Mouse (Mus musculus) embryonic facial prominence, embryonic 15.5 days (tissue): Measurements from ENCODE around the gene 1700014D04Rik. TPM values are rescaled to one million over a fixed set of nuclear protein-coding genes. Genes with fewer than 3 reads are reported as not detected.
"Not testable (repeated sequence)": the region's sequence is repeated elsewhere in the genome, so short reads cannot be mapped to it uniquely, and the experiment has no call there.

Source experiments
- ATAC-seq: fragments of 200-750 bp; cut with Nextera tagmentation; 2 replicates; pipeline ENCODE4 v1.8.0; 2017; ENCODE audit warnings: low read depth, moderate TSS enrichment; ENCODE audit not compliant: insufficient number of reproducible peaks, low FRiP score, low TSS enrichment
- H3K27ac ChIP-seq: fragments of 300-500 bp; sonication (generic); replicated peaks from 2 replicates; pipeline ENCODE4 v1.5.1; 2015; ENCODE audit warnings: mild to moderate bottlenecking, inconsistent platforms
- H3K27me3 ChIP-seq: fragments of 300-500 bp; sonication (generic); 2 replicates; pipeline ENCODE4 v1.6.1; 2015; ENCODE audit warnings: inconsistent platforms
- H3K36me3 ChIP-seq: fragments of 300-500 bp; sonication (generic); 2 replicates; pipeline ENCODE4 v1.6.1; 2015; ENCODE audit warnings: mild to moderate bottlenecking, inconsistent platforms
- H3K4me1 ChIP-seq: fragments of 300-500 bp; sonication (generic); 2 replicates; pipeline ENCODE4 v1.6.1; 2015; ENCODE audit warnings: inconsistent platforms
- H3K4me2 ChIP-seq: fragments of 300-500 bp; sonication (generic); replicated peaks from 2 replicates; pipeline ENCODE4 v1.6.1; 2015; ENCODE audit warnings: mild to moderate bottlenecking, inconsistent platforms
- H3K4me3 ChIP-seq: fragments of 300-500 bp; sonication (generic); replicated peaks from 2 replicates; pipeline ENCODE4 v1.5.1; 2015; ENCODE audit warnings: mild to moderate bottlenecking, inconsistent platforms
- H3K9ac ChIP-seq: fragments of 300-500 bp; sonication (generic); 2 replicates; pipeline ENCODE4 v1.6.1; 2015; ENCODE audit warnings: inconsistent platforms
- H3K9me3 ChIP-seq: fragments of 300-500 bp; sonication (generic); replicated peaks from 2 replicates; pipeline ENCODE4 v1.6.1; 2016; ENCODE audit warnings: inconsistent platforms
- WGBS: fragments of 180-500 bp; shearing (Covaris S2); methylation state at CpG from one replicate; pipeline ENCODE4 v1.1.7; 2015; 5-methylcytosine and 5-hydroxymethylcytosine counted together
- polyA plus RNA-seq: library from polyadenylated mRNA; unstranded; fragments of >200 nt; fragmentation: Nextera tagmentation; extraction: Ambion mirVana; gene quantifications from 2 replicates; pipeline ENCODE4 v1.2.1, GENCODE M21; 2015

Gene 1700014D04Rik
- polyA plus RNA-seq, 1 experiment from 2014 or later: not detected

GRCm38 (mm10) chr13:59704562-59704961 is 42.0 kb downstream of the 1700014D04Rik start:
- H3K27ac ChIP-seq: no peak overlapping the region
- no peak overlapping the region for H3K9ac ChIP-seq
- no peaks in the 10 kb centered on the region for H3K4me1 ChIP-seq
- no peaks in the 10 kb centered on the region for H3K9me3 ChIP-seq
- no peak for ATAC-seq
- H3K4me3 ChIP-seq: no peak overlapping the region
- WGBS: 39% methylated on average over 12 of the region's 12 CpGs
- H3K36me3 ChIP-seq: no peaks in the 10 kb centered on the region
- H3K27me3 ChIP-seq: no peaks in the 10 kb centered on the region
- no peak overlapping the region for H3K4me2 ChIP-seq

GRCm38 (mm10) chr13:59703514-59703913 is 43.0 kb downstream of the 1700014D04Rik start:
- H3K36me3 ChIP-seq: no peaks in the 10 kb centered on the region
- 83% methylated on average over 12 of the region's 12 CpGs for whole genome bisulfite sequencing

GRCm38 (mm10) chr13:59700137-59700536 is 46.4 kb downstream of the 1700014D04Rik start:
- 0 out of 2 replicates have a peak, but pooled peaks have one; percentile 22 for ATAC-seq
- H3K4me2 ChIP-seq, H3K27ac ChIP-seq, H3K27me3 ChIP-seq, H3K4me3 ChIP-seq, H3K9me3 ChIP-seq, H3K9ac ChIP-seq, H3K4me1 ChIP-seq, H3K36me3 ChIP-seq: not testable (repeated sequence)
- WGBS: 17% methylated on average over 1 of the region's 1 CpGs

More at GRCm38 (mm10) chr13:59703514-59703913, 43.0 kb downstream of the 1700014D04Rik start:
- Histone ChIP-seq H3K9me3 (no peaks in the 10 kb centered on the region), H3K27ac (no peak overlapping the region), H3K4me3 (no peak overlapping the region), H3K27me3 (no peaks in the 10 kb centered on the region), H3K4me1 (no peaks in the 10 kb centered on the region), H3K4me2 (no peak overlapping the region), H3K9ac (no peak overlapping the region)
- no peak for ATAC-seq

GRCm38 (mm10) chr13:59699131-59699530 is 47.4 kb downstream of the 1700014D04Rik start:
- no peaks in the 10 kb centered on the region for H3K9me3 ChIP-seq
- H3K4me2 ChIP-seq: no peak overlapping the region
- no peaks in the 10 kb centered on the region for H3K4me1 ChIP-seq
- H3K27ac ChIP-seq: no peak overlapping the region
- no peaks in the 10 kb centered on the region for H3K36me3 ChIP-seq
- no peak for ATAC-seq
- WGBS: 92% methylated on average over 8 of the region's 8 CpGs
- H3K4me3 ChIP-seq: no peak overlapping the region
- no peak overlapping the region for H3K9ac ChIP-seq
- H3K27me3 ChIP-seq: no peaks in the 10 kb centered on the region

- no peaks in the 10 kb centered on the region for H3K9me3 ChIP-seq
- no peak for ATAC-seq
- H3K4me2 ChIP-seq: no peak overlapping the region
- no peaks in the 10 kb centered on the region for H3K4me1 ChIP-seq
- no peak overlapping the region for H3K4me3 ChIP-seq
- H3K9ac ChIP-seq: no peak overlapping the region
- no peaks in the 10 kb centered on the region for H3K27me3 ChIP-seq
- 79% methylated on average over 7 of the region's 7 CpGs for WGBS
- H3K36me3 ChIP-seq: no peaks in the 10 kb centered on the region
- no peak overlapping the region for H3K27ac ChIP-seq
Measured at GRCm38 (mm10) chr13:59695781-59696180, 50.8 kb downstream of the 1700014D04Rik start.

GRCm38 (mm10) chr13:59694008-59694407 is 52.5 kb downstream of the 1700014D04Rik start, which contains the start of gene 4921517D22Rik:
TSS of gene 4921517D22Rik (minus strand) at chr13:59694108.
- Histone ChIP-seq H3K9ac (no peak within 1 kb of the TSS), H3K9me3 (no peaks in the 10 kb centered on the region), H3K4me2 (no peak within 1 kb of the TSS), H3K27ac (no peak within 1 kb of the TSS), H3K36me3 (no peaks in the 10 kb centered on the region), H3K4me1 (no peaks in the 10 kb centered on the region), H3K27me3 (no peaks in the 10 kb centered on the region), H3K4me3 (no peak within 1 kb of the TSS)
- no peak for ATAC-seq
- WGBS: 82% methylated on average over 3 of the region's 3 CpGs

- 63% methylated on average over 10 of the region's 10 CpGs for WGBS
- no peaks in the 10 kb centered on the region for H3K4me1 ChIP-seq
- no peak overlapping the region for H3K4me2 ChIP-seq
- H3K9ac ChIP-seq: no peak overlapping the region
- H3K27ac ChIP-seq: no peak overlapping the region
- no peaks in the 10 kb centered on the region for H3K9me3 ChIP-seq
- no peak for ATAC-seq
- H3K4me3 ChIP-seq: no peak overlapping the region
- no peaks in the 10 kb centered on the region for H3K27me3 ChIP-seq
- H3K36me3 ChIP-seq: no peaks in the 10 kb centered on the region
Measured at GRCm38 (mm10) chr13:59691478-59691877, 55.1 kb downstream of the 1700014D04Rik start.

Other genes with a start within 250 kb of the 1700014D04Rik start
- 16.3 and 20.4 TPM in 2 replicates for gene Agtpbp1, start 161.5 kb downstream of the 1700014D04Rik start, polyA plus RNA-seq
- gene Naa35, start 161.5 kb downstream of the 1700014D04Rik start, polyA plus RNA-seq: 74.7 and 92.9 TPM in 2 replicates
- 36.5 and 38.0 TPM in 2 replicates for gene Golm1, start 70.9 kb downstream of the 1700014D04Rik start, polyA plus RNA-seq
- not detected in 2 replicates for gene 4921517D22Rik, start 52.6 kb downstream of the 1700014D04Rik start, polyA plus RNA-seq
- 0.07 TPM in 1 of 2 replicates, not detected in the other for gene Spata31d1a, start 36.4 kb downstream of the 1700014D04Rik start, polyA plus RNA-seq
- gene Spata31d1b, start 34.5 kb downstream of the 1700014D04Rik start, polyA plus RNA-seq: 0.08 TPM in 1 of 2 replicates, not detected in the other
- not detected in 2 replicates for gene Spata31d1d, start 15.0 kb downstream of the 1700014D04Rik start, polyA plus RNA-seq
- 114 and 120 TPM in 2 replicates for gene Isca1, start 23.1 kb upstream of the 1700014D04Rik start, polyA plus RNA-seq
- gene Gm49354, start 35.5 kb upstream of the 1700014D04Rik start, polyA plus RNA-seq: not detected in 2 replicates
- gene Tut7, start 76.4 kb upstream of the 1700014D04Rik start, polyA plus RNA-seq: 49.7 and 52.8 TPM in 2 replicates